Mouse (Mus musculus) thymus, adult 2 months (tissue): ENCODE data around the gene Stx2. TPM values are rescaled to one million over a fixed set of nuclear protein-coding genes. Genes with fewer than 3 reads are reported as not detected.

ENCODE experiments used
- DNase-seq: peaks from one replicate; pipeline ENCODE4 v3.0.0; 2021
- H3K27ac ChIP-seq: fragments of 200-500 bp; 2 replicates; pipeline ENCODE4 v1.5.1; 2012; ENCODE audit warnings: low read length, control low read depth; ENCODE audit not compliant: control insufficient read depth, insufficient read depth
- H3K27me3 ChIP-seq: fragments of 200-500 bp; 2 replicates; pipeline ENCODE4 v1.6.1; 2012; ENCODE audit warnings: mild to moderate bottlenecking, low read length, moderate library complexity, mixed read lengths; ENCODE audit not compliant: control insufficient read depth, insufficient read depth
- H3K36me3 ChIP-seq: fragments of 200-500 bp; 2 replicates; pipeline ENCODE4 v1.6.1; 2012; ENCODE audit warnings: mild to moderate bottlenecking, low read length, moderate library complexity; ENCODE audit not compliant: control insufficient read depth, insufficient read depth
- H3K4me1 ChIP-seq: fragments of 200-500 bp; replicated peaks from 2 replicates; pipeline ENCODE4 v1.6.1; 2012; ENCODE audit warnings: low read length; ENCODE audit not compliant: control insufficient read depth, insufficient read depth
- H3K4me3 ChIP-seq: fragments of 200-500 bp; 2 replicates; pipeline ENCODE4 v1.5.1; 2012; ENCODE audit warnings: mild to moderate bottlenecking, low read length, control low read depth, moderate library complexity; ENCODE audit not compliant: control insufficient read depth, insufficient read depth
- CTCF ChIP-seq: fragments of 200-500 bp; IDR thresholded peaks from 2 replicates; pipeline ENCODE4 v1.5.1; 2012; ENCODE audit warnings: mild to moderate bottlenecking, control low read depth, low read length, moderate library complexity, borderline replicate concordance; ENCODE audit not compliant: control insufficient read depth, poor library complexity, insufficient read depth; ENCODE audit errors: extremely low read depth
- POLR2A ChIP-seq: fragments of 200-500 bp; IDR thresholded peaks from 2 replicates; pipeline ENCODE4 v1.6.1; 2012; ENCODE audit warnings: mild to moderate bottlenecking, low read length, control low read depth, moderate library complexity; ENCODE audit not compliant: control insufficient read depth, poor library complexity, insufficient read depth; ENCODE audit errors: extremely low read depth
- WGBS: fragments of 180-500 bp; shearing (Covaris S2); methylation state at CpG from one replicate; pipeline ENCODE4 v1.1.7; 2018; 5-methylcytosine and 5-hydroxymethylcytosine counted together
- polyA plus RNA-seq: library from polyadenylated mRNA; depleted of rRNA; stranded (reverse); fragments of >200 nt; gene quantifications from 2 replicates; pipeline ENCODE4 v1.2.3, GENCODE M21; 2012; rRNA removed

Gene Stx2
- polyA plus RNA-seq, 1 experiment = 27.2 TPM

DNA sequence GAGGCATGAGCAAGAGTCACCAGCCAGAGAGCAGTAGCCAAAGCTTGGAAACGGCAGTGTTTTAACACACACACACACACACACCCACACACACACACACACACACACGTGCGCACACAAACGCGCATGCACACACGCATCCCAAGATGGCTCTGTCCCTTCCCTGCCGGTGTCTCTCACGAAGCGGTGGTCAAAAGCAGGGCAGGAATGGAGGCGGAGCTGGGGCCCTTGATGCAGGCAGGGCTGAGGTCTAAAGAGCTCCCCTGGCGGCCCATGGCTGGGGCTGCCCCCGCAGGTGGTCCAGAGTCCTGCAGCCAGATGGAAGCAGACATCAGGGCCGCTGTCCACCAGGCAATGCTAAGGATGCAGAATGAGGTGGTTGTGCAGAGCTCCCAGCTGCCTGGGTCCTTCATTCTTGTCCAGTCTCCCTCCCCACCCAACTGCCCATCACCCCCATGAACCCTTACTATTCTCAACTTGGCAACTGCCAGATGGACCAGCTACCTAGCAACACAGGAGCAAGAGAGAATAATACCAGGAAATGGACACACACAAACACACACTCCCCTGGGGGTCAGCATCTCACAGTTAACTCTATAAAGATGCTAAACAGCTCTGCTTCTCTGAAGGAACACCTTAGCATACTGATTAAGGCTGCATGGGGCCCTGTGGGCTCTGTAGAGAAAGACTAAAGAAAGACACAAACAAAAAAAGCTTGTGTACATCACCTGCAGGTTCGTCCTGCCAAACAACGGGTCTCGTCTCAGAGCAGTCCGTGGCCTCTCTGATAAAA lies 54.9 kb downstream of the Stx2 start, which contains the start of gene Rimbp2:
Rimbp2 (minus strand) TSS at position 209 of the 793 bp plus-strand sequence.
- TF ChIP-seq POLR2A = no peak
- no peak for TF ChIP-seq CTCF
- H3K4me3 ChIP-seq = no peak within 1 kb of the TSS
- DNase-seq = no peak
- H3K27me3 ChIP-seq = no peaks in the 10 kb centered on the region; the same call in 1 of the 2 replicates
- WGBS = 18% methylated on average over 17 of the region's 17 CpGs
- H3K27ac ChIP-seq = no peak within 1 kb of the TSS
- no peaks in the 10 kb centered on the region for H3K36me3 ChIP-seq
- H3K4me1 ChIP-seq = no peaks in the 10 kb centered on the region

- 8% methylated on average over 35 of the region's 35 CpGs for WGBS
- Histone ChIP-seq H3K36me3 (no peaks in the 10 kb centered on the region), H3K27ac (no peak overlapping the region), H3K4me1 (no peaks in the 10 kb centered on the region), H3K4me3 (no peak overlapping the region), H3K27me3 (no peaks in the 10 kb centered on the region; the same call in 1 of the 2 replicates)
- no peak for DNase-seq
- TF ChIP-seq POLR2A (no peak), CTCF (no peak)
Observed at GRCm38 (mm10) chr5:128952291-128953195, 55.8 kb downstream of the Stx2 start.

DNA sequence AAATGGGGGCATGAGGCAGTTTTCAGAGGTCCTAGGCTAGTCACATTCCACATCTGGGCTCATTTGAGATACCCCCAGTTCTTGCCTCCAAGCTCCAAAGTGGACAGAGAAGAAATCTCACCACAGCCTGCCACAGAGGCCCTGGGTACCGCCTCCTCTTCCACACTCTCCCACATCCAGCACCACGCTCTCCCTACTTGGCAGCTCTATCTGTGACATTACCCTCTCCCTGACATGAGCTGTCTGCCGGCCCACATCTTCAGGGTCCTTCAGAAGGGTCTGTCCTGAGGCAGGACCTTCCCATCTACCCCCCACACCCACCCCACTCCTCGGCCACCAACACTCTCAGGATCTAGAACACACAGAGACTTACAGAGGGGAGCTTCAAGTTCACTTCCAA lies 56.9 kb downstream of the Stx2 start:
- H3K4me3 ChIP-seq = no peak overlapping the region
- TF ChIP-seq CTCF (no peak), POLR2A (no peak)
- DNase-seq = no peak
- WGBS = 55% methylated on average over 4 of the region's 4 CpGs
- no peaks in the 10 kb centered on the region for H3K4me1 ChIP-seq
- H3K27ac ChIP-seq = no peak overlapping the region
- H3K27me3 ChIP-seq = no peaks in the 10 kb centered on the region; the same call in 1 of the 2 replicates
- H3K36me3 ChIP-seq = no peaks in the 10 kb centered on the region

- H3K36me3 ChIP-seq = no peaks in the 10 kb centered on the region
- DNase-seq = peak; percentile 10
- 67% methylated on average over 5 of the region's 5 CpGs for WGBS
- H3K27ac ChIP-seq = no peak overlapping the region
- no peak for TF ChIP-seq POLR2A
- peak; percentile 29; the same call in 1 of the 2 replicates for TF ChIP-seq CTCF
- no peaks in the 10 kb centered on the region for H3K4me1 ChIP-seq
- no peaks in the 10 kb centered on the region for H3K27me3 ChIP-seq
- H3K4me3 ChIP-seq = no peak overlapping the region
Observed at GRCm38 (mm10) chr5:128947093-128947492, 61.3 kb downstream of the Stx2 start.

DNA sequence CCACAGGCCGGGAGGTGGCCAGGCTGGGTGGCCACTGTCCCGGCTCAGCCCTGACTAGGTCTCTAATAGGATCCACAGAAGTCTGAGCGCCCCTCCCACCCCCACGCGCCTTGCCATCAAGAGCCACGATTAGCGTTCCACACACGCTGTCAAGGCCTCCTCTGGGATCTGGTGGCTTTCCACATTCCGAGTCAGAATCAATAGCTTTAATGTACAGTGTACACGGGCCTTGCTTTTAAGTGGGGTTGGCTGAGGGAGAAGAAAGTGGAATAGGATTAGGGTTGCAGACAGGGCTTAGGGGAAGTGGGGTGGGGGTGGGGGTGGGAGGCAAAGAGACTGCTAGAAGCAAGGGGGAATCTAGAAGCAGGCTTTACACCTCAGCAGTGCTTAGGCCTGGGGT lies 67.9 kb downstream of the Stx2 start:
- no peak overlapping the region for H3K4me3 ChIP-seq
- no peak for TF ChIP-seq CTCF
- TF ChIP-seq POLR2A = no peak
- WGBS = 90% methylated on average over 10 of the region's 10 CpGs

DNA sequence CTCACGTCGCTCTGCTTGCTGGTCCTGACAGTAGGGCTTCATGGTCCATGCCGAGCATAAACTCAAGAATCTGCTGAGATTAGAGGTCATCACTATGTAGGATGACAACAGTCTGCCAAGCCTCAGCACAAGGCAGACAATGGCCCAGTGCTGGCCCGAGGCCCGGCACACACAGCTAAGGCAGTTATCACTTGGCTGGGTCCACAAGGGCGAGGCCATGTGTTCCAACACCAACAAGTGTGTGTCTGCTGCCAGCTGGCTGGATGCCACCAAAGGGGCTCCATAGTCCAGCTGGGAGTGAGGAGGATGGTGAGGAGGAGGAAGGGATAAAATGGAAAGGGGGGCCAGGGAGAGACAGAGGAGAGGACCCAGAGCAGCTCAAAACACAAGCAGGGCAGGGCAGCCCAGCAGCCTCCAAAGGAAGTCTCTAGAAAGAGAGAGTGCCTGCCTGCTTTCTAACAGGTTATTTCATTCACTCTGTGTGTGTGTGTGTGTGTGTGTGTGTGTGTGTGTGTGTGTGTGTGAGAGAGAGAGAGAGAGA lies 72.9 kb downstream of the Stx2 start:
- Histone ChIP-seq H3K36me3 (no peaks in the 10 kb centered on the region), H3K27ac (no peak overlapping the region), H3K27me3 (no peaks in the 10 kb centered on the region), H3K4me3 (no peak overlapping the region), H3K4me1 (no peaks in the 10 kb centered on the region)
- WGBS = 87% methylated on average over 6 of the region's 6 CpGs
- no peak for TF ChIP-seq POLR2A
- DNase-seq = no peak

More for the DNA sequence above, 67.9 kb downstream of the Stx2 start:
- no peaks in the 10 kb centered on the region for H3K36me3 ChIP-seq
- H3K27me3 ChIP-seq = no peaks in the 10 kb centered on the region
- no peak overlapping the region for H3K27ac ChIP-seq
- DNase-seq = no peak
- H3K4me1 ChIP-seq = no peaks in the 10 kb centered on the region

Other genes starting within 250 kb of the Stx2 start
- 0.11 and 0.17 TPM in 2 replicates for gene Rimbp2, start 55.1 kb downstream of the Stx2 start, polyA plus RNA-seq
- gene Ran, start 11.5 kb upstream of the Stx2 start, polyA plus RNA-seq = 145 and 165 TPM in 2 replicates
- gene Adgrd1, start 88.2 kb upstream of the Stx2 start, polyA plus RNA-seq = 3.3 TPM in 2 replicates